Mouse (Mus musculus) heart, embryonic 15.5 days (tissue): ENCODE measurements around the gene Slc37a2. TPM values are rescaled to one million over a fixed set of nuclear protein-coding genes. Genes with fewer than 3 reads are reported as not detected.

Experiments
- ATAC-seq: fragments of 200-750 bp; cut with Nextera tagmentation; replicated peaks from 2 replicates; pipeline ENCODE4 v1.8.0; 2017; ENCODE audit warnings: low read depth, moderate TSS enrichment; ENCODE audit not compliant: insufficient number of reproducible peaks, insufficient read depth, low FRiP score
- H3K27ac ChIP-seq: fragments of 300-500 bp; sonication (generic); 2 replicates; pipeline ENCODE4 v1.5.1; 2015; ENCODE audit warnings: mild to moderate bottlenecking, inconsistent platforms
- H3K27me3 ChIP-seq: fragments of 300-500 bp; sonication (generic); 2 replicates; pipeline ENCODE4 v1.6.1; 2015; ENCODE audit warnings: inconsistent platforms
- H3K36me3 ChIP-seq: fragments of 300-500 bp; sonication (generic); 2 replicates; pipeline ENCODE4 v1.6.1; 2015; ENCODE audit warnings: mild to moderate bottlenecking, inconsistent platforms
- H3K4me1 ChIP-seq: fragments of 300-500 bp; sonication (generic); replicated peaks from 2 replicates; pipeline ENCODE4 v1.6.1; 2015; ENCODE audit warnings: inconsistent platforms
- H3K4me2 ChIP-seq: fragments of 300-500 bp; sonication (generic); 2 replicates; pipeline ENCODE4 v1.6.1; 2015; ENCODE audit warnings: inconsistent platforms, mild to moderate bottlenecking, moderate library complexity
- H3K4me3 ChIP-seq: fragments of 300-500 bp; sonication (generic); 2 replicates; pipeline ENCODE4 v1.5.1; 2015; ENCODE audit warnings: mild to moderate bottlenecking, inconsistent platforms
- H3K9ac ChIP-seq: fragments of 300-500 bp; sonication (generic); 2 replicates; pipeline ENCODE4 v1.6.1; 2015; ENCODE audit warnings: mild to moderate bottlenecking, inconsistent platforms
- H3K9me3 ChIP-seq: fragments of 300-500 bp; sonication (generic); replicated peaks from 2 replicates; pipeline ENCODE4 v1.6.1; 2016; ENCODE audit warnings: inconsistent platforms
- WGBS: fragments of 180-500 bp; shearing (Covaris S2); methylation state at CpG from one replicate; pipeline ENCODE4 v1.1.7; 2015; ENCODE audit warnings: mixed read lengths; 5-methylcytosine and 5-hydroxymethylcytosine counted together
- polyA plus RNA-seq: library from polyadenylated mRNA; unstranded; fragments of >200 nt; fragmentation: Nextera tagmentation; extraction: Ambion mirVana; gene quantifications from 2 replicates; pipeline ENCODE4 v1.2.1, GENCODE M21; 2015

Gene Slc37a2
- polyA plus RNA-seq, 1 experiment from 2014 or later: 1.4 TPM

DNA sequence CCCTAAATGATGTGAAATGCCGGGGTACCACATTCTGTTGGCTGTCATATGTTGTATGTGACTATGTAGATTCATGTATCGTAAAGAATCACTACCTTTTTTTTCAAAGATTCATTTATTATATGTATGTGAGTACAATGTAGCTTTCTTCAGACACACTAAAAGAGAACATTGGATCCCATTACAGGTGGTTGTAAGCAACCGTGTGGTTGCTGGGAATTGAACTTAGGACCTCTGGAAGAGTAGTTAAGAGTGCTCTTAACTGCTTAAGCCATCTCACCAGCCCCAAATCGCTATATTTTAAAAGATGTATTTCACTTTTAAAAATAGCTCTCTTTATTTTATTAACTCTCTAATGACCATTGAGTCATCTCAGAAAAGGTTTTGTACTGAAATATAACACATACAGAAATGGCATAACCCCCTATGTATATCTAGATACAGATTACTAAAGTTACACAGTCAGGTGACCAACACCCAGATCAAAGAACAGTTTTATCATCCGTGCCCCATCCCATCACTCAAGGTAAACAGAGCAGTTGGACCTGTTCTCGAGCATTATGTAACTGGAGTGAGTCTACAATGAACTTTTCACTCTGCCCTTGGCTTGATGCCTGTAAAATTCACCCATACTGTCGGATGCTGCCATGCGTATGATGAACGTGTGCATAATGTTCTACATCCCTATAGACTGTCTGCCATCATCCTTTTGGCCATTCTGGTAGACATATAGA is 41.0 kb downstream of the Slc37a2 start:
- H3K27ac ChIP-seq: no peak overlapping the region
- ATAC-seq: no peak
- 82% methylated on average over 9 of the region's 9 CpGs for WGBS
- no peaks in the 10 kb centered on the region for H3K36me3 ChIP-seq
- H3K27me3 ChIP-seq: no peaks in the 10 kb centered on the region
- H3K4me3 ChIP-seq: no peak overlapping the region
- H3K4me1 ChIP-seq: no peaks in the 10 kb centered on the region
- no peak overlapping the region for H3K9ac ChIP-seq
- no peak overlapping the region for H3K4me2 ChIP-seq
- H3K9me3 ChIP-seq: no peaks in the 10 kb centered on the region

- no peaks in the 10 kb centered on the region for H3K36me3 ChIP-seq
- H3K4me2 ChIP-seq: no peak overlapping the region
- H3K9ac ChIP-seq: no peak overlapping the region
- WGBS: 79% methylated on average over 13 of the region's 13 CpGs
- no peaks in the 10 kb centered on the region for H3K9me3 ChIP-seq
- no peak for ATAC-seq
- H3K27ac ChIP-seq: no peak overlapping the region
- H3K27me3 ChIP-seq: no peaks in the 10 kb centered on the region
- peaks cover 6% of the 10 kb centered on the region; the same call in 1 of the 2 replicates for H3K4me1 ChIP-seq
- no peak overlapping the region for H3K4me3 ChIP-seq
Observed at GRCm38 (mm10) chr9:37213060-37213738, 42.3 kb downstream of the Slc37a2 start.

GRCm38 (mm10) chr9:37207929-37208411 is 47.6 kb downstream of the Slc37a2 start, which contains the start of gene Tmem218:
Gene Tmem218, plus strand, starts transcription at chr9:37208223.
- Histone ChIP-seq H3K9me3 (no peaks in the 10 kb centered on the region), H3K4me2 (peak within 1 kb of the TSS; percentile 77), H3K4me1 (peaks cover 9% of the 10 kb centered on the region), H3K9ac (peak within 1 kb of the TSS; percentile 78), H3K27me3 (no peaks in the 10 kb centered on the region), H3K27ac (peak within 1 kb of the TSS; percentile 74), H3K4me3 (peak within 1 kb of the TSS; percentile 69), H3K36me3 (no peaks in the 10 kb centered on the region)
- peak; percentile 100 for ATAC-seq
- WGBS: 0% methylated on average over 21 of the region's 21 CpGs

GRCm38 (mm10) chr9:37203884-37204283 is 51.7 kb downstream of the Slc37a2 start:
- WGBS: 71% methylated on average over 5 of the region's 5 CpGs
- Histone ChIP-seq H3K9me3 (no peaks in the 10 kb centered on the region), H3K27me3 (no peaks in the 10 kb centered on the region), H3K4me2 (no peak overlapping the region), H3K36me3 (no peaks in the 10 kb centered on the region), H3K4me3 (no peak overlapping the region), H3K4me1 (peaks cover 7% of the 10 kb centered on the region), H3K27ac (no peak overlapping the region), H3K9ac (no peak overlapping the region)
- no peak for ATAC-seq

DNA sequence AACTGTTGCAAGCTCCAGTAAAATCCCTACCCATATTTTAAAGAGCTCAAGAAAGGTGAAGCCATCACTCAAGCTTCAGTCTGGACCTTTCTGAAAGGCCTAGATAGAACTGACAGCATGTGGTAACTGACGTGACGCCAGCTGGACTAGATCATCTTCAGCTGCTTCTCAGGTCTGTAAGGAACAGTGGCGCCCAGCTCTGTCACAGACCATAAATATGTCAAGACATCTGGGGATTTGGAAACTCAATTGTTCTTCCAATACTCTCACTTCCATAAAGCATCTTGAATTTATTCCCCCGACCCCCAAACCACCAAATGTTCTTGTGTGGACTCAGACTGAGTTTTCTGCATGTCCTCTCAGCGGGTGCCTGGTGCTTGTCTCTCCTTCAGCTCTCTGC is 55.1 kb downstream of the Slc37a2 start:
- Histone ChIP-seq H3K9me3 (no peaks in the 10 kb centered on the region), H3K4me3 (no peak overlapping the region), H3K36me3 (no peaks in the 10 kb centered on the region), H3K4me2 (no peak overlapping the region), H3K4me1 (no peaks in the 10 kb centered on the region), H3K9ac (no peak overlapping the region), H3K27ac (no peak overlapping the region), H3K27me3 (no peaks in the 10 kb centered on the region)
- WGBS: 82% methylated on average over 5 of the region's 5 CpGs
- no peak for ATAC-seq

DNA sequence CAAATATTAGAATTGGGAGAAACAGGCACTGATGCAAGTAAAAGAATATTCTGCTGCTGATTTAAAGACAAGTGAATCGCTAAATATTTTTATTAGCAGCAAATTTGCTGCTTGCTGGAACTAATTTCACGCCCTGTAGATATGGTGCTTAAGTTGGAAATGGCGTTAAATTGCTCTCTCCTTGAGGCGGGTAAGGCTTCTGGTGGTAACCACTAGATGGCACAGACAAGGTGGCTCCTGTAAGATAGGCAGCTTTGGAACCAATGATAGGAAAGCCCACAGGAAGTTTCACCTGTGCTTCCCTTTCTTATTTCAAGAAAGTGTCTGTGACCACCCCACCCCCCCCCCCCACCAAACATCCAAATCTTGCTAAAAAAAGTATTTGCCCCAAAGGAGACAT is 58.5 kb downstream of the Slc37a2 start:
- H3K27ac ChIP-seq: no peak overlapping the region
- no peaks in the 10 kb centered on the region for H3K27me3 ChIP-seq
- H3K9me3 ChIP-seq: no peaks in the 10 kb centered on the region
- H3K36me3 ChIP-seq: no peaks in the 10 kb centered on the region
- H3K4me3 ChIP-seq: no peak overlapping the region
- WGBS: 75% methylated on average over 4 of the region's 4 CpGs
- ATAC-seq: no peak
- H3K4me1 ChIP-seq: no peaks in the 10 kb centered on the region
- no peak overlapping the region for H3K4me2 ChIP-seq
- H3K9ac ChIP-seq: no peak overlapping the region

GRCm38 (mm10) chr9:37188024-37188423 is 67.5 kb downstream of the Slc37a2 start:
- Histone ChIP-seq H3K36me3 (no peaks in the 10 kb centered on the region), H3K9me3 (no peaks in the 10 kb centered on the region), H3K4me2 (no peak overlapping the region), H3K27ac (no peak overlapping the region), H3K4me3 (no peak overlapping the region), H3K4me1 (peaks cover 3% of the 10 kb centered on the region; the same call in 1 of the 2 replicates), H3K9ac (no peak overlapping the region), H3K27me3 (no peaks in the 10 kb centered on the region)
- no peak for ATAC-seq
- WGBS: 76% methylated on average over 3 of the region's 3 CpGs

GRCm38 (mm10) chr9:37187407-37187806 is 68.1 kb downstream of the Slc37a2 start:
- no peak for ATAC-seq
- Histone ChIP-seq H3K9me3 (no peaks in the 10 kb centered on the region), H3K9ac (no peak overlapping the region), H3K4me2 (no peak overlapping the region), H3K4me1 (peaks cover 4% of the 10 kb centered on the region; the same call in 1 of the 2 replicates), H3K4me3 (no peak overlapping the region), H3K36me3 (no peaks in the 10 kb centered on the region), H3K27ac (no peak overlapping the region), H3K27me3 (no peaks in the 10 kb centered on the region)
- 72% methylated on average over 5 of the region's 5 CpGs for WGBS

GRCm38 (mm10) chr9:37183176-37183575 is 72.4 kb downstream of the Slc37a2 start:
- no peaks in the 10 kb centered on the region for H3K36me3 ChIP-seq
- H3K4me3 ChIP-seq: no peak overlapping the region
- H3K9me3 ChIP-seq: no peaks in the 10 kb centered on the region
- H3K27ac ChIP-seq: no peak overlapping the region
- no peak overlapping the region for H3K4me2 ChIP-seq
- H3K27me3 ChIP-seq: no peaks in the 10 kb centered on the region
- H3K9ac ChIP-seq: no peak overlapping the region
- ATAC-seq: no peak
- 45% methylated on average over 2 of the region's 2 CpGs for WGBS
- H3K4me1 ChIP-seq: peaks cover 4% of the 10 kb centered on the region; the same call in 1 of the 2 replicates

- ATAC-seq: no peak
- no peak overlapping the region for H3K9ac ChIP-seq
- H3K27me3 ChIP-seq: no peaks in the 10 kb centered on the region
- peaks cover 4% of the 10 kb centered on the region; the same call in 1 of the 2 replicates for H3K4me1 ChIP-seq
- H3K4me3 ChIP-seq: no peak overlapping the region
- H3K9me3 ChIP-seq: no peaks in the 10 kb centered on the region
- H3K36me3 ChIP-seq: no peaks in the 10 kb centered on the region
- H3K27ac ChIP-seq: no peak overlapping the region
- H3K4me2 ChIP-seq: no peak overlapping the region
- WGBS: 79% methylated on average over 5 of the region's 5 CpGs
Observed at GRCm38 (mm10) chr9:37181596-37181995, 73.9 kb downstream of the Slc37a2 start.

DNA sequence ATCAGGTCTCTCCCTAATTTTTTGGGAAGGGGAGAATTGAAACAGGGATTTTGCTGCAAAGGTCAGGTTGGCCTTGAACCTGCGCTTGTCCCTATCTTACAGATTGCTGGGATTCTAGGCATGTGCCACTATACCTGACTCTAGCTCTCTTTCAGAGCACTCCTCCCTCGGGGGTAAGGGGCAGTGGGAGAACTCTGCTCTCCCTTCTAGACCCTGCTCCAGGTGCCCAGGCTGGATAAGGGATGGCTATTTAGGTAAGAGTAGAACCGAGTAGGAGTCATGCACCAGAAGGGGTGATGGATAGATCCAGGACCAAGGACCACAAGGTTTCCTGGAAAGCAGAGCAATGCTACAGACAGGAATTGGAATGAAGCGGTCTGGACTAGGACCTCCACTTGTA is 75.9 kb downstream of the Slc37a2 start:
- no peak overlapping the region for H3K4me2 ChIP-seq
- H3K9me3 ChIP-seq: no peaks in the 10 kb centered on the region
- no peak overlapping the region for H3K9ac ChIP-seq
- no peak for ATAC-seq
- H3K36me3 ChIP-seq: no peaks in the 10 kb centered on the region
- H3K27me3 ChIP-seq: peaks cover 3% of the 10 kb centered on the region; the same call in 1 of the 2 replicates
- WGBS: 87% methylated on average over 4 of the region's 4 CpGs
- peaks cover 7% of the 10 kb centered on the region for H3K4me1 ChIP-seq
- no peak overlapping the region for H3K27ac ChIP-seq
- H3K4me3 ChIP-seq: no peak overlapping the region
